Mouse (Mus musculus): Measurements from ENCODE around the gene Il31ra.

Il31ra gene

GRCm38 (mm10) chr13:112510437-112511212 lies 83.5 kb downstream of the Il31ra start:
- CTCF ChIA-PET = interaction anchor here (0.5 to 1.7 kb wide), 4 partner anchors 124 to 980 kb away, joined by 3 to 7 read pairs (median 3); no protein-coding TSS in a partner anchor

DNA sequence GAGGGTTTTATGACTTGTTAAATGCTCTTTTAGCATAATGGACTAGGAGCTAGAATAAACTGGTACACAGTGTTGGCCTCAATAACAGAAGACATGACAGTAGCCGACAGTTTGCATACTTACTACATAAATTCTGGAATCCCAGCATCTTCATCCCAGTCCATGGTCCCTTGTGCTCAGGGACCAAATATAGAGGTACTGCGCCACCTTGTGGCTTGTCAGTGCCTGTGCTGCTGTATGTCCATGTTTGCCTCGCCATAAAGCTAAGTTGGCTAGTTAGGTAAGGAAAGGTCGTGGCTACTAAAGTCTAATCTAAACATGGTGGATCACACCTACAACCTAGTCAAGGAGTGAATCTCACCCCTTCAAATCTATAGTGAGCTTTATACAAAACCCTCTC lies 84.7 kb downstream of the Il31ra start:
- CTCF ChIA-PET = interaction anchor here (0.5 to 1.7 kb wide), 6 partner anchors 188 to 202 kb away, joined by 3 to 10 read pairs (median 7); no protein-coding TSS in a partner anchor

DNA sequence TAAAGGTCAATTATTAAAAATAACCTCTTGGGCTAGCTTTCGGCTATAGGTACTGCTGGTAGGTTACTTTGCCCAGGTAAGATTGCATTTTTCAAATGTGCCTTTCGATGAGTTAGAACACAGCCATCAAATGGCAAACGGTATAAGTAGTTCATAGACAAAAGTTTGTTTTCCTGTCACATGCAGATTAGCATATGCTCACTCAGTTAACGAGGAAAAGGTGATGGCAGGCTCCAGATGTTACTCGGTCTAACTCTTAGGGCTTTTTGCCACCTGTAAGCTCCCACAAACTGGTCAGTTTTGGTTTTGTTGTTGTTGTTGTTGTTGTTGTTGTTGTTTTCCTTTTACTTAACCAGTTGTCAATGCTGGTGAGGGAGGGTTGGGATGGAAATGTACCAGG lies 85.7 kb downstream of the Il31ra start:
- CTCF ChIA-PET = no interaction called here

DNA sequence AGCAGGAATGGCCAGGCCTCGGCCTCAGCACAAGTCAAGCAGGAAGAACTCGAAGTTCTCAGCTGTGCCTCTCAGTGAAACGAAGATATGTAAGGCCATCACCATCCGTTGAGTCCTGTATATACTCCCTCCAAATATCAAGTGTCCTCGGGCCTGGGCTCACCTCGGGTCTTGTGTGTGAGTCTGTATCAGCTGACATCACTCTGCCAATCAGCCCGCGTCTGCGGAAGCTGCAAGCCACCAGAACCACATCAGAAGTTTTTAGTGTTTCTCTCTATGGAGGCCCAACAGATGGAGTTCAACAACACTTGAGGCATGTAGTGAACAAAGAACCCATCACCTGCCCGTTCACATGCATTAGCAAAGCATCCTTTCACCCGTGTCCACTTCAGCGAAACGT lies 86.5 kb downstream of the Il31ra start:
- CTCF ChIA-PET = no interaction called here

- CTCF ChIA-PET = no interaction called here
Measured at GRCm38 (mm10) chr13:112506766-112507165, 87.4 kb downstream of the Il31ra start.

- CTCF ChIA-PET = no interaction called here
Measured at GRCm38 (mm10) chr13:112505436-112505835, 88.7 kb downstream of the Il31ra start.

GRCm38 (mm10) chr13:112503846-112504245 lies 90.3 kb downstream of the Il31ra start:
- CTCF ChIA-PET = no interaction called here

DNA sequence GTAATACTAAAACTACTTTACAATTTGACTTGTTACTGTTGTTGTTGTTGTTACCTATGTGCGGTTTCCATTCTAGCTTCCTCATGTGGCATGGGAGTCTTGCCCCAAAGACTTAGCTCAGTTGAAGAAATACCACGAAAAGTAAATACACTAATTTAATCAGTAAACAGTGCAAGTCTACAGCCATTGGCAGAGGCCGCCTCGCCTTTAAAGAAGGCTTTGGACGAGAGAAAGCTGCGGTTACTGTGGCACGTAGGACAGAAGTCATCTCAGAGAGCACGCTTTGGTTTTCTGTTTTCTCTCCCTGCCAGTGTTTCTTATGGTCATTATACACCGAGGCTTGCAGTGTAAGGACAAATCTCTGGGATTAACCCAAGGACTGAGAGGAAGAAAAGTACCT lies 93.7 kb downstream of the Il31ra start:
- CTCF ChIA-PET = interaction anchor here (0.6 to 1.3 kb wide), 2 partner anchors 12 to 157 kb away, joined by 3 to 8 read pairs; no protein-coding TSS in a partner anchor

- CTCF ChIA-PET = no interaction called here
Measured at GRCm38 (mm10) chr13:112500027-112500426, 94.1 kb downstream of the Il31ra start.

DNA sequence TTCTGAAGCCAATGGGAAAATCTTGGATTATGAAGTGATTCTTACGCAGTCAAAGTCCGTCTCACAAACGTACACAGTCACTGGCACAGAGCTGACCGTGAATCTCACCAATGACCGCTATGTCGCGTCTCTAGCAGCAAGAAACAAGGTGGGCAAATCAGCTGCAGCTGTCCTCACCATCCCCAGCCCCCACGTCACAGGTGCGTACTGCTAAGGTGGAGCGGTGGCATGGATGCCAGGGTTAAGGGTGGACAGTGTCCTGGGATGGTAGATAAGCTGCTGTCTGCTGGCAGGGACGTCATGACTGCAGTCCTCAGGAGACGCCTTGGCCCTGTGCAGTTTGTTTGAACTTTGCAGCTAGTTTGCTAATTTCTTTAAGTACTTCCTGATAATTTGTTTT lies 99.6 kb downstream of the Il31ra start:
- CTCF ChIA-PET = no interaction called here

DNA sequence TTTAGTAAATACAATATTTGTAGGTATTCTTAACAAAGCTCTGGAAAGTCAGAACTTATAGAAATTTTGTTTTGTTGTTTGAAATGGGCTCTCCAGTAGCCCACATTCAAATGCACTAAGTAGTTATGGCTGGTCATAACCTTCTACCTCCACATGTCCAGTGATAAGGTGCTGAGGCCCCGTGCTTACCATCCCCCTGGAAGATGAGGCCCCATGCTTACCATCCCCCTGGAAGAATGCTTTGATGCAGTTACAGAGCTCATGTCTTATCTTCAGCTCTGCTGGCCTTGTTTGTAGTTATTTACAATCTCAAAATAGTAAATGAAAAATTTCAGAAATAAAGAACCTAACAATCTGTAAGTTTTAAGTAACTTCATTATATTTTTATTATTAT lies 101.9 kb downstream of the Il31ra start:
- CTCF ChIA-PET = no interaction called here

- CTCF ChIA-PET = no interaction called here
Measured at GRCm38 (mm10) chr13:112491636-112492284, 102.4 kb downstream of the Il31ra start.

- CTCF ChIA-PET = no interaction called here
Measured at GRCm38 (mm10) chr13:112490036-112490435, 104.1 kb downstream of the Il31ra start.

- CTCF ChIA-PET = no interaction called here
Measured at GRCm38 (mm10) chr13:112486676-112487075, 107.5 kb downstream of the Il31ra start.

DNA sequence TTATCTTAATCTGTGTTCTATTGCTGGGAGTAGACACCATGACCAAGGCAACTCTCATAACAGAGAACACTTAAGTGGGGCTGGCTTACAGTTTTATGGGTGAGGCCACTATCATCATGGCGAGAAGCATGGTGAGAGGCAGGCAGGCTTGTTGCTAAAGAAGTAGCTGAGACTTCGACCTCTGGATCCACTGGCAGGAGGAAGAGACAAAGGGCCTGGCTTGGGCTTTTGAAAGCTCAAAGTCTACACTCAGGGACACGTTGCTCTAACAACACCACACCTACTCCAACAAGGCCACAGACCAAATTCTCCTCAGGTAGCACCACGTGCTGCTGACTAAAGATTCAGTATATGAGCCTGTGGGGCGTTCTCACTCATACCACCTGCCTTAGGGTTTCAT lies 107.9 kb downstream of the Il31ra start:
- CTCF ChIA-PET = no interaction called here

GRCm38 (mm10) chr13:112483015-112483414 lies 111.1 kb downstream of the Il31ra start:
- CTCF ChIA-PET = no interaction called here

GRCm38 (mm10) chr13:112482525-112482924 lies 111.6 kb downstream of the Il31ra start:
- CTCF ChIA-PET = no interaction called here

DNA sequence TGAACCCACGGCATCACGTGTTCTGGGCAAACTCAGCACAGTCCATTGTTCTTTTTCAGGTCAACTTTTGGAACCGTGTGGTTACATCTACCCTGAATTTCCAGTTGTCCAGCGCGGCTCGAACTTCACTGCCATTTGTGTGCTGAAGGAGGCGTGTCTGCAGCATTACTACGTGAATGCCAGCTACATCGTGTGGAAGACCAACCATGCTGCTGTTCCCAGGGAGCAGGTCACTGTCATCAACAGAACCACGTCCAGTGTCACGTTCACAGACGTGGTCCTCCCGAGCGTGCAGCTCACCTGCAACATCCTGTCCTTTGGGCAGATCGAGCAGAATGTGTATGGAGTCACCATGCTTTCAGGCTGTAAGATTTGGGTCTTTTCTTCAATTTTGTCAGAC lies 114.2 kb downstream of the Il31ra start:
- CTCF ChIA-PET = no interaction called here

- CTCF ChIA-PET = no interaction called here
Measured at GRCm38 (mm10) chr13:112479032-112479431, 115.1 kb downstream of the Il31ra start.

DNA sequence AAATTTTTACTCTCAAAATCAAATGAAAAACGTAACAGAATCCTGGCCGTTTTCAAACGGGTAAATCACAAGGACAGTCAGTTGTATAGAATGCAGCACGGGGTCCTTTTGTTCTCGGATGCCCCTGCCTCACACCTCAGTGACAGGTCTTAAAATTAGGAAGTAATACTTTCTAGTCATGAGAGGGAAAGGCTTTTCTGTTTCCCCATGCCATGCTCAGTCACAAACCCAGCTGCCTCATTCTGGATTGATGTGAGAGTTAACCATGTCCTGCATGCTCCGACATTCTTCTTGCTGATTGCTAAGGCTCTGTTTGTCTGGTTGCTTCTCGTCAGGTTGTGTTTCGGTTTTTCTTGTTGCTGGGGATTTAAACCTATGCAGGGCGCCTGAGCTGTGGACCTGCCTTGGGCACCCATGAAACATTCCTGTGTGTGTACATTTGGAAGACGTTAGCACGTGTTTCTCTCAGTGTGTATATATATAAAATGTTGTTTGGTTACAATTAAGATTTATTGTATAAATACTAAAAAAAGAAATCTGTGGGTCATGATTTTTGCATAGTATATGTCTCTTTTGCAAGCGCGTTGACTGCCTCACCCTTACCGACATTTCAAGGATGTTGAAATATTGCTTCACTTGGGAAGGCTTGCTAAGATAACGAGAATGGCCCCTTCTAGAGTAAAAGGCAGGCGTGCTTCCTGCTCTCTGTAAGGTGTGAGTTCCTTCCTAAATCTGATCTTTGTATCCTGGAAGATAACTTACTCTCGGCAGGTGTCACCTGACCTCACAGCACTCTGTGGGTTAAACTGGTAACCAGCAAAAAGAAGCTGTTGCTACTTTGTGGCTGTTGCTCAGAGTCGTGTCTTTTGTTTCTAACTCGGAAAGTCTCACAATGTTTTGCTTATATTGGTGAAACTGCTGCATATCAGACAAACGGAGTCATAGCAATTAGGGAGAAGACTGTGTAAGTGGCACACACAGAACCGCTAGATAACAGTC lies 120.1 kb downstream of the Il31ra start:
- CTCF ChIA-PET = interaction anchor here (0.7 kb wide), 1 partner anchor 158 kb away, joined by 6 read pairs; no protein-coding TSS in a partner anchor

DNA sequence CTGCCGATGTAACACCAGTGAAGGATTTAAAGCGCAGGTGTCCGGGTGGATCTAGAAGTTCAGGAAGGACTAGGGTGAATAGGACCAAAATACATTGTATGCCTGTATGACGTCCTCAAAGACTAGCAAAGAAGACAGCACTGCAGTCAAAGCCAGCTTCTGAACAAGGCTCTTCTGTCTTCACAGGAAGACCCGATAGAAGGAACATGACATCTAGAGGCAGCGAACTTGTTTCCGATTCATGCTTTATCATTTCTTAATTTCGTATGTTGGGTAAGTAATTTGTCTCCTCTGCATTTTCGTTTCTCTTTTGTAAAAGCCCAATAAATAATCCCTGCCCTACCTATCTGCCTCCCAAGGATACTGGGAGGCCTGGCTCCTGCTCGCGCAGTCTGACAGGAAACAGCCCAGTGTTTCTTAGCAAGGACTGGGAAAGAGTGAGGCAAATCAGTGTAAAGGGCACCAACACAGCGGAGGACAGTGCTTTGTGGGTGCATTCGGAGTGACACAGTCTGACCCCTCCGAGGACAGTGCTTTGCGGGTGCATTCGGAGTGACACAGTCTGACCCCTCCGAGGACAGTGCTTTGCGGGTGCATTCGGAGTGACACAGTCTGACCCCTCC lies 121.6 kb downstream of the Il31ra start:
- CTCF ChIA-PET = no interaction called here

GRCm38 (mm10) chr13:112471201-112471600 lies 123.0 kb downstream of the Il31ra start:
- CTCF ChIA-PET = interaction anchor here (0.6 kb wide), 1 partner anchor 106 kb away, joined by 6 read pairs; no protein-coding TSS in a partner anchor
